Mouse (Mus musculus) inflammation-experienced regulatory T-cells, adult 6 months (primary cell): ENCODE data around the gene Tjp3. TPM values are rescaled to one million over a fixed set of nuclear protein-coding genes. Genes with fewer than 3 reads are reported as not detected.

Experiments
- ATAC-seq: one replicate; pipeline ENCODE4 v1.8.0; 2017
- polyA plus RNA-seq, 3 experiments: library from polyadenylated mRNA; unstranded; fragments of 100-300 nt; shearing (Covaris generic); gene quantifications; one replicate each; pipeline ENCODE4 v1.2.1; 2017

Tjp3 gene
- polyA plus RNA-seq, 3 experiments from 2014 or later, result 1.7 to 3.2 (median 1.9) TPM

DNA sequence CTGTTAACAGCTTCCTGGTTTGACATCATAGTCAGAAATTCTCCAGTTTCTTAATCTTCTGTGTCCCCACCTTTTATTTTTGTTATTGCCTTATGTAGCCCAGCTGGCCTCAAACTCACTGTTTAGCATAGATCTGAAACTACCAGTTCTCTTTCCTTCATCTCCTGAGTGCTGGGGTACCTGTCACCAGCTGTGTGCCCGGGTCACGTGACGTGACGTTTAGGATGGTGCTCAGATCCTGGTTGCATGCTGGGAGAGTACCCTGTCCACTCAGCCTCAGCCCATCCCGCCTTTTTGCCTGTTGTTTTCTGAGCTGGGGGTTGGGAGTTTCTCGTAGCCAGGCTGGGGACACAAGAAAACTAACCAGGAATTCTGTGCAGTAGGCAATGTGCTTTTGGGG lies 5.9 kb upstream of the Tjp3 start:
- no peak for ATAC-seq

DNA sequence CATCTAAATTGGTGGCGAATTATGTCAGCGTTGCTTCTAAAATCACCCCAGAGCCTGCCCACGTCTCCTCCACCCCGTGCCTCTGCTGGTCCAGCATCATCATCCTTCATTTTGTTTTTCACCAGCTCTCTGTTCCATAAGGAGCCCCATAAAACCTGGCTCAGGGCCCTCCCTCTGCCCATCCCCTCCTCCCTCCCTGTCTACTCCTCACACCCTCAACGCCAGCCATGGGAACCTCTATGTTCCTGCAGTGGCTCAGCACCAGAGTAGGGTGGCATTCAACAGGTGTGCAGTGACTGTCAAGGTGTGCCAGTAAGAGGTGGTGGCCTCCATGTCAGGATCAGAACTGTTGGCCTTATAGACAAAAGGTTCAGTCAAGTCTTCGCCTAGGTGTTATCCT lies 3.8 kb upstream of the Tjp3 start:
- ATAC-seq, result no peak

DNA sequence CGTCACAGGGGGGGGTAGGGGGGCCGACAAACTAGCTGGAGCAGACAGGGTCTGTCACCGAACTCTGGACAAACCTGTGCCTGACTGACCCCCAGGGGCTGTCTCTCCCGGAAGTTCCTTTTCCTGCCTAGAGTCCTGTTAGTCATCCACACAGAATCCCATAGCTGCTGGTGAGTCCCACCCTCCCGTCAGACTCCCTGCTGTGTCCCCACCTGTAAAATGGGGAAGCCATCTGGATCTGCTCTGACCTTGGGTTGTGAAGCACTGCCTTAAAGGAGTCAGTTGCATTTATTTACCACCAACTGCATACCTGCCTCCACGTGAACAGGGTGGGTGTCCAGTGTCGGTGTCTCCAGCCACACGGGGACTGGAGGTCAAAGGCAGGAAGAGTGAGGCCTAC lies 3.1 kb upstream of the Tjp3 start:
- ATAC-seq, result no peak

DNA sequence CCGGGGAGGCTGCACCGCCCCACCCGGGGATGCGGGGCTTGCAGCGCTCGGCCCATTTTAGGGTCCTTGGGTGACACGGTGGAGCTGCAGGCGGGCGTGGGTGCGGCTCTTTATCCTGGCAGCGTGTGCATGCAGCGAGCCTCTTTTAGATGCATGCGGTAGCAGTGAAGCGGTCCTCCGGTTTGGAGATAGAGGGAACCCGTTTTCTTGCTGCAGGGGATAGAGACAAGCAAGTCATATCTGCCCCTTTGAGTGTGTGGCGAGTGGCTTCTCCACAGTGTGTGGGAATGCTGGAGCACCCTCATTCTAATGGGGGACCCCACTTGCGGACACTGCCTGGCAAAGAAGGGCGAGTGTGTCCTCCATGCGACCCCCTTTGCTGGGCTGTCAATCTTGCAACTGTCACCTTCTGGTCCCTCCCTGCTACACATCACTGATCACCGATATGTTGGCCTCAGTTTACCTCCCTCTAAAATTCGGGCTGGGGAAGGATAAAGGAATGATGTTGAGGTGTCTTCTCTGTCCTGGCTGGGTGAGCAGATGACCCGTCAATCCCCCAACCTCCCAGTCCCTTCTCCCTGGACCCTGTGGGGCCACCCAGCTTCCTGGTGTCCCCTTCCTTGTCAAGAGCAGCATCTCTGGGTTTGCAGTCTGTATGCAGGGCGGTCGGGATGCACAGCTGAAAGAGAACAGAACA lies 2.1 kb upstream of the Tjp3 start:
- ATAC-seq, result no peak

DNA sequence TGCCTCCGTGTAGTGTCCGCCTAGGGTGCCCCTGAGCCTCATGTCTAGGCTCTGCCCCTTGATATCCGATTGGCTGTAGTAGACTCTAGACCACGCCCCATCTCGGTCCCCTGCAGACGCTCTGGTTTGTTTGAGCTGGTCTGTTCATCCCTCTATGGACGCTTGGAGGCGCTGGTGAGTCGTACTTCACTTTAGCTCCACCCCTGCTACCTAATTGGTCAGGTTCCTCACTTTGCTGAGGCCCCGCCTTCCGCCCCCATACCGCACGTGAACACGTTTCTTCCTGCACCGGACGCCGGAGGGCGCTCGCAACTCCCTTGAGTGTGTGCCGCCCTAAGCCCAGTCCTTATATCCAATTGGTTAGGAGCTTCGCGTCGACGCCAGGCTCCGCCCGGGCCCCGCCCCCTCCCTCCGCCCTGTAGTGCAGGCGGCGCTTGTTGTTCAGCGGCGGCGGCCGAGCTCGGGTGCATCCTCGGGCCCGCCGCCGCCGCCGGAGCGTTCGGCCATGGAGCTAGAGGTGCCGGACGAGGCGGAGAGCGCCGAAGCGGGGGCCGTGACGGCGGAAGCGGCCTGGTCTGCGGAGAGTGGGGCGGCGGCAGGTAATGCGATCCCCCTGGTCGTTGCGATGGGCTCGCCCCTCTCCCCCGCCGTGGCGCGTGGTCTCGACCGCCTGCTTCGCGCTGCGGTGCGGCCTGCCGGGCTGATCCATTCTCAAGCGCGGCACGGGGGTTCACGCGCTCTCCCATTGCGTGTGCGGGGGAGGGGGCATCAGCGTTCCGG lies 1.4 kb upstream of the Tjp3 start, which contains the start of gene Pip5k1c:
Gene Pip5k1c (plus strand): TSS at position 410 of the 780 bp plus-strand sequence.
- peak; percentile 92 for ATAC-seq

DNA sequence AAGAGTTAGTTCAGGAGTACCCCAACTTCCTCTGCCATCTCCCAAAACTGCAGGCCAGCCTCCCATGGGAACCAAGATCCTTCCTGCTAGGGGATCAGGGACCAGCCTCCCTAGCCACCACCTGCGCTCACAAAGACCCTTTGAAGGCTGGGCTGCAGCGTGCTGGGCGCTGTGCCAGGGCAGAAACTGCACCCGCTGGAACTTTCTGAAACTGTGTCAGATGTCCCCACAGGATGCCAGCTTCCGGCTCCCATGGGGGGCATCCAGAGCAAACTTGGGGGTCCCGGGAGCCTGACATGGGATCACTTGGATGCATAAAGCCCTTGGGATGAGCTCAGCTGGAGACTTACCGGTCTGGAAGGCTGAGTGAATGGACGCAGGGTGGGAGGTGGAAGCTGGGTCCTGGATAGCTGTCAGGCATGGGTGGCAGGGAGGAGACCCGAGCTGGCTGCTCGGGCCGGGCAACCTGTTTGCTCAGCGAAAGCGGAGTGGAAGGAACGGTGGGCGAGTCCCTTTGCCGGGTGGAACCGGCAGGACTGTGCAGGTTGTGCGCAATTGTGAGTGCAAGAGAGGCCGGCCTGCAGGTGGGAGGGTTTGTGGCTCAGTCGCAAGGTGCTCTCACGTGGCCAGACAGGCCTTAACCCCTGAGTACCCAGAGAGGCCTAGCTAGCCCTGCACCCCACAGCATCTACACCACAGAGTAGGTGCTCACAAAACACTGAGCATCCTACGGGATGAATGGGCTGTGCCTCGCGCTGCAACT lies 502 bp downstream of the Tjp3 start:
- no peak for ATAC-seq

DNA sequence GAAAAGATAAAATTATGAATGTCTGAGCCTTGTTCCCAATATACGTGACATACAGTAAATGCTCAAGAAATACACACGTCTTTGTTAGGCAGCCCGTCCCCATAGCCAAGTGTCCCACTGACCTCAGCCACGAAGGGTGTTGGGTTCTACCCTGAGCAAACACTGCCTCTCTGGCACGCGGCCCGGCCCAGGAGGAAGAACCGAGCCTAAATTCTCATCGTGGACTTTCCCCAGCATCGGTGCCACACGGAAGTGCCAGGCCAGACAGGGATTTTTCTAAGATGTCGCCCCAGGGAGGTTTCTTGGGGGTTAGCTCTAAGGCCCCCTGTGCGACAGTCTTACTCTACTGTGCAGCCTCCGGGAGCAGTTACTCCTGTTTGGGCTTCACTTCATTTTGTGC lies 1.6 kb downstream of the Tjp3 start:
- no peak for ATAC-seq

DNA sequence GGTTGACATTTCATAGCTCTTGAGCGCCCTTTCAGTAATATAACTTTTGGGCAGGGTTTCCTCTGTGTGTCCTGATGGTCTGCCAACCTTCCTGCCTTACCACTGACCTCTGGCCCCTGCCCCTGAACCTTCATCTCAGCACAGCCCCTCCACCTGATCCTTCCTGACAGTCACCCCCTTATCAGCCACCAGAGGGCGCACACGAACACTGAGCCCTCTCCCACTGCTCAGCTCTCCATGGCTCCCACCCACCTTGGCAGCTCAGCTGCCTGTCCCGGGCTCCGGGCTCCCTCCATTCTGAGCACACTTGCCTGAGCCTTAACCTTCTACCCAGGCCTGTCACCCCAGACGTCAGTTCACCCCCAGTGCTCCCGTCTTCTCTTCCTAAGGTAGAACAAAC lies 2.1 kb downstream of the Tjp3 start:
- no peak for ATAC-seq

DNA sequence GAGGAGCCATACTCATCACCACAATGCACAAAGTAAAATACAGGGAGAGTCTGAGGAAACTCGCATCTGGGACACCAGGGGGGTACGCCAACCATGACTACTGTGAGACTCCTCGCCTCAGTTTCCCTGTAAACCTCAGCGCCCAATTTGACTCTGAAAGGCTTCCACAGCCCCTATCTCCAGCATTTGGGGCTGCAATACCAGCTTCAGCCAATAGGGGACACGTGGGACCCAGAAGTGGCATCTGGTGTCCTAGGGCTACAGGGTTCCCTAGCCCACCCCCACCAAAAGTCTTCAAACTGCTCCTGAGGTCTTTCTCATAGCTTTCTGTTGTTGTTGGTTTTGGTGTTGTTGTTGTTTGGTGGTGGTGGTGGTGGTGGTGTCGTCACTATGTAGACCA lies 2.8 kb downstream of the Tjp3 start:
- no peak for ATAC-seq

DNA sequence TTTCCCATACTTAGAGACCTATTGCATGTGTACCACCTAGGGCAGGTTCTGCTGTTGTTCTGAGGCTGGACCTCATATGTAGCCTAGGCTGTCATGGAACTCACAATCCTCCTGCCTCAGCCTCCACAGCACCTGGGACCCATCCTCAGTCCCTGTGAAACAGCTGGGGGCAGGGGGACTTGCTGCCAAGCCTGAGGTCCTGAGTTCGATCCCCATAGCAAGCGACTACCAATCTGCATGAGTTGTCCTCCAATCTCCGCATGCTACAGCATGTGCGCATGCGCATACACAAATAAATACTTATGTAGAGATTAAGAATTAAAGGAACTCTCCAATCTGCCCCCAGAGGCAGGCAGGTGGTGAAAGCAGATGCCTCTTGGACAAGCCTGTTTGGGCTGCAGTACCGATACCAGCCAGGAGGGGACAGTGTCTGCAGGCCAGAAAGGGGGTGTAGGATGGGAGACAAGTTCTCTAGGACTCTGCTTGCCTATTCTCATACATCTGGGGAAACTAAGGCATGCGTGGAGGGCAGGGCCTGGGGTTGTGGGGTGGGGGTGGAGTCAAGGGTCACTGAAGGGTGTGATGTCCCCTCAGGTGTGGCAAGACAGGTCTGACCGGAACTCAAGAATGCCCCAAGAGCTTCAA lies 3.7 kb downstream of the Tjp3 start:
- ATAC-seq, result no peak

DNA sequence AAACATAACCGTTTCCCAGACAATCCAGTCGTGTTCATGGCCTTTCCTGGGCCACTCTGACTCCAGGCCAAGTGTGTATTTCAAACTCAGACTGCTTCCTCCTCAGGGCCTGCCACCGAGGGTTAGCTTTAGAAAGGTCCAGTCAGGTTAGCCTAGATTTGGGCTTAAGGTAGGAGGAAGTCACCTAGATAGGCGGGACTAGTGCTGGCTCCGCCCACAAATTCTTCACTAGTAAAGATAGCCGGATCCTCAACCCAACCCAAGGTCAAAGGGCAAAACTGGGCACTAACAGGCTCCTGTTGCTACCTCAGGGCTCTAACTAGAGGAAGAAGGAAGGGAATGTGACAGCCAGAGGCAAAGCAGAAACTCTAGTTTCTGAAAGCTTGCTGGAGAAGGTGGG lies 4.8 kb downstream of the Tjp3 start:
- ATAC-seq, result no peak

DNA sequence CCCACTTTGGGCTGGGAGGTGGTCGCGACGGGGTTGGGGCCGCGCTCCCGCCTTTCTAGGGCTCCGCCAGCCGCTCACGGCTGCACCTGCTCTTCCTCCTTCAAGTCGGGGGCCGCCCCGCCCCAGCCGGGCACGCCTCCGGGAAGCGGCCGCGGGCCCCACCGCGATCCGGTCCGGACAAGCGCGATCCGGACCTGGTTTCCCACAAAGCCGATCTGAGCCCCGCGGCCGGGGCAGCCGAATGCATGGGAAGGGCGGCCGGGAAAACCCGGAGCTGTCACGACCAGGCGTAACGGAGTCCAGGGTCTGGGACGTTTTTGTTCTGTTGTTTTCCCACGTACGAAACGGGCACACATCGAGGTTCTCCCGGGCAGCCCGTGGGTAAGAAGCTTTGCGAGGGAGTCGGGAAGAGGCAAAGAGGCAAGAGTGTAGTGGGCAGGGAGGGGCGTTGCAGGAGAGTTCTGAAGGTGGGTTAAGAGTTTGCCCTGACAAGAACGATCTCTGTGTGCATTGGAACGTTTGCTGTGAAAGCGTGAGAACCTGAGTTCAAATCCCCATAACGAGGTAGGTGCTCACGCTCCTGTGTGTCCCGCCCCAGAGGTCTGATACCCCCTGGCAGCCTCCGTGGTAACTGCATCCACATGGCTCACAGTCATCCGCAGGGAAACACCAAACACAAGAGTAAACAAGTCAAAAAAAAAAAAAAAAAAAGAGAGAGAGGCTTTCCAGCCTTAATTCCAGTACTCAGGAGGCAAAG lies 5.5 kb downstream of the Tjp3 start:
- ATAC-seq, result peak; percentile 93

DNA sequence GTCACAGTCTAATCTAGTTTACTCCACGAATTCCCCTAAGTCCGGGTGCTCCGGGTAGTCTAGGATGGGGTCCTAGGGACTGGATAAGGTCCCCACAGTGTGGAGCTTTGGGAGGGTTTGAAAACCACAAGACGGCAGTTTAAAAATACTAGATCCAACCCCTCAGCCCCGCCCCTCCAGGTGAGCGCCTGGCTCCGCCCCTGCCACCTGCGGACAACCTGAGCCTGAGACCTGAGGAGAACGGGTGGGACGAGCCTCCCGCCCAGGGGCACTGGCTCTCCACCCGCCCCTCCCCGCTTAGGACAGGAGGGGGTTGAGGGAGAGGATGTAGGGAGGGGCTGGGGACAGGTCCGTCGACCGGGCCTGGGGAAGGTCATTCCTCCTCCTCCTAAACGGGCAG lies 6.7 kb downstream of the Tjp3 start:
- no peak for ATAC-seq

DNA sequence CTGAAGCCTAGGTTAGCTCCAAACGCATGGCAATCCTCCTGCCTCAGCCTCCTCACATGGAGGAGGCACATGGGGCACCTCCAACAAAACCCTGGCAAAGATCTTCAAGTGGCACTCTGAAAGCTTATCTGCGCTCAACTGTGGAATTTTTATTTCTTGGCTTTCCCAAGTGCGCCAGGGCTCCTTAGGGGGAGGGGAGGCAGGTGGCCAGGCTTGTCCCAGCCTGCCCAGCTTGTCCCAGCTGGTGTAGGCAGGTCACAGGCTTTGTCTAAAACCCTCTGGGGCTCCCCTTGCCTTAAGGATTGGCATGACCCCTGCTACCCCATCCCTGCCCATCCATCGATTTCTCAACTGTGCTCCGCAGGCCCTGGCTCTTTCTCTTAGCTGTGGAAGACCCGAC lies 7.2 kb downstream of the Tjp3 start:
- no peak for ATAC-seq

DNA sequence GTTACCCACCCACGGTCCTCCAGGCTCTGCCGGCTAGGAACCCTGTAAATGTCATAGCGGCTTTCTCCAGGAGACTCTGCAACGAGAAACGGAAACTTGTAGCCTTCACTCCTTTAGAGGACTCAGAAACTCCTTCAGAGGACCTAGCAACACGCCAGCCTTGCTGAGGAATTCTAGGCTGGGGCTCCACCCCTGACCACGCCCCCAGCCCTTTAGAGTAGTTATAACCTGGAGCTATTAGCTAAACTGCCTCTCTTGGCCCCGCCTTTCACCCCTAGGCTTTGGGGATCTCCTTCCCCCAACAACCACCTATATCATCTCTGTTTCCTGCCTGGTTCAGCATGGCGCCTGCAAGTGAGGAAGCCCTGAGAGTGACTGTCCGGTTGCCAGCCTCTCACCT lies 11.9 kb downstream of the Tjp3 start:
- ATAC-seq, result no peak

DNA sequence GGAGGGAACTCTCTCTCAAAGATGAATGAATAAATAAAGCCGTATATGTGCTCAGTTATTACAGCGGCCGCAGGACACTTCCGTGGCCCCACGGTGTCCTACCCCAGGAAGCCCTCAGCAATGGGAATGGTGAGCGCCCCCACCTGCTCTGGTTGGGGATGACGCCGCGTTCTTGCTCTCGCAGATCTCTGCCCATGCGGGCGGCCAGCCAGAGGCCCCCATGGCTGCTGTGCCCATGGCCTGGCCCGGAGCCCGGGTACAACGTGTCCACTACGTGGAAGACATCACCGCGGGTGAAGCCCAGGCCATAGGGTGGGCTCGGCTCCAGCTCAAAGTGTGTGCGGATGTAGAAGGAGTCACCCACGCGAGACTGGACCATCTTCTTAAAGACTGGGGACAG lies 13.7 kb downstream of the Tjp3 start:
- ATAC-seq, result no peak

DNA sequence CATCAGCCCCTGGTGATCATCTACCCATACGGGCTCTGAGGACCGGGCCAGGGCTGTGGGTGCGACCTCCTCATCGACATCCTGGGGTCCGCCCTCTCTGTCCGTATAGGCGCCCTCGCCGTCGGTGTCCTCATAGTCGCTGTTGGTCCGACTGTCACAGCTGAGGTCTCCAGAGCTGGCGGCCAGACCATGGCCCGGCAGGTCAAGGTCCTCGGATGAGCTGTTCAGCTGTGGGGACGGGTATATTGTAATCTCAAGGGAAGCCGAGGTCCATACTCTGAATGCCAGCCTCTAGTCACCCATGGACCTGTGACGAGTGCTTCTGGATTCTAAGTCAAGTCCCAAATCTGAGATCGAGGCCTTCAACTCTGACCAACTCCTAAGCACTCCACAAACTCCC lies 17.5 kb downstream of the Tjp3 start:
- no peak for ATAC-seq

DNA sequence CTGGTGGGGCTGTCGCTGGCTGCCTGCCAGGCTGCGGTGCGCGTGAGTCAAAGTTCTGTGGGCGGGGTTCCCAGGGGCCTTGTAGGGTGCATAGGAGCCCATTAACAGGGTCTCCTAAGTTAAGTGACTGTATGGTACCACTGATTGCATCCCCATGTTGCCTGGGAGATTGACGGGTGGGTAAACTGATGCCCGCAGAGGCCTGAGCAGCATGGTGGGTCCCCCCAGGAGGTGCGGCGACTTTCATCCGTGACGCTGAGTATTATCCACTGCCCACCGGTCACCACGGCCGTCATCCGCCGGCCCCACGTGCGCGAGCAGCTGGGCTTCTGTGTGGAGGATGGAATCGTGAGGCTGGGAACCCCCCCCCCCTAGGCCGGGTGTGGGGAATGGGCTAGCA lies 19.0 kb downstream of the Tjp3 start:
- no peak for ATAC-seq

DNA sequence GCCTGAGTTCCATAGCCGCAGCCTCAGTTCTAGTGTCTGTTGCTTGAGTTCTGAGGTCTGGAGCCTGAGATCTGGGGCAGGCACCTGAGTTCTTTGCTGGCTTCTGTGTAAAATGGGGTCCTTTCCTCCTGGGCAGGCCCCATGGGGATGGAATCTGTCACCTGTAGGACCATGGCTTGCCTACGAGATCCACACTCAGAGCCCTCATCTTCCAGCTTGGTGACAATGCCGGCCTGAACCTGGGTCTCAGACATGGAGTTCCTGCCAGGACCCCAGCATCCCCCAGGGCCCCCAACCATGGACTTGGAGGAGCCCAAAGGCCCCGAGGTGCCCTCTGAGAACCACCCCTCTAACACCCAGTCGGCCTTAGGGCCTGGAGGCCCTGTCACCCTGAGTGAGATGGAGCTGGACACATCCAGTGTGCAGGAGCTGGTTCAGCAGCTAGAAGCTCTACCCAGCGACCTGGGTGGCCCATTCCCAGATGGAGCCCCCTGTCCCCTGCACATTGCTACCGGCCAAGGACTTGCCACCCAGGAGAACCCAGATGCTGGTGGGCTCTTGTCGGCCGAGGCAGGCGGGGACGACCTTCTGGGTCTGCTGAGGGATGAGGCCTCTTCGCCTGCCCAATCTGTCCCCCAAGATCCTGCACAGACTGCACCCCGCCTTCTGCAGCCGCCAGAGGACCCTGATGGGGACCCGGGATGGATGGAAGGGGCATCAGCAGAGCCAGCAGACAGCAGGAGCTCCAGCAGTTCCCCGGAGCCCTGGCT lies 22.6 kb downstream of the Tjp3 start:
- no peak for ATAC-seq

DNA sequence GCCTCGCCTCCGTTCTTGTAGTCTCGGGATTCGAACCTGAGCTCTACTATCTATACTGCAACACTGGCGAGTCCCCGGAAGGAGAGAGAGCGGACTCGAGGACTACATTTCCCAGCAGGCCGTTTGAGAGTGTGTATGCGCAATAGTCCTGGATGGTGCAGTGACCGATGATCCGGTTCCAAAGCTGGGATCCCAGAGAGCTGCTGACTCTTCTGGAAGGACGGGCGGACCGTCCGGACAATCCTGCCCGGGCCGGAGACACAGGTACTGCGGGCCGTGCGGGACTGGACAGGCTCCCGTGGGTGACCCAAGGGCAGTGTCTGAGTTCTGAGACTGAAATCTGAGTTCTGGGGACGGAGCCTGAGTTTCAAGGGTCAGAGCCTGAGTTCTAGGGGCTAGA lies 23.3 kb downstream of the Tjp3 start:
- peak; percentile 68 for ATAC-seq
